Mouse (Mus musculus) intestine, postnatal 0 days (tissue): ENCODE results near the gene Slc43a1. TPM values are rescaled to one million over a fixed set of nuclear protein-coding genes. Genes with fewer than 3 reads are reported as not detected.

ENCODE experiments used
- ATAC-seq: fragments of 200-750 bp; cut with Nextera tagmentation; 2 replicates; pipeline ENCODE4 v1.8.0; 2017; ENCODE audit warnings: mild to moderate bottlenecking, moderate TSS enrichment, moderate library complexity
- H3K27ac ChIP-seq: fragments of 300-500 bp; sonication (generic); 2 replicates; pipeline ENCODE4 v1.5.1; 2014; ENCODE audit warnings: mild to moderate bottlenecking, low read depth, low read length, moderate library complexity
- H3K27me3 ChIP-seq: fragments of 300-500 bp; sonication (generic); replicated peaks from 2 replicates; pipeline ENCODE4 v1.6.1; 2014; ENCODE audit warnings: low read length, mixed read lengths; ENCODE audit not compliant: control insufficient read depth, insufficient read depth
- H3K36me3 ChIP-seq: fragments of 300-500 bp; sonication (generic); 2 replicates; pipeline ENCODE4 v1.6.1; 2014; ENCODE audit warnings: mild to moderate bottlenecking, moderate library complexity; ENCODE audit not compliant: control insufficient read depth, insufficient read depth
- H3K4me1 ChIP-seq: fragments of 300-500 bp; sonication (generic); replicated peaks from 2 replicates; pipeline ENCODE4 v1.6.1; 2014; ENCODE audit warnings: antibody characterized with exemption, low read length, mixed read lengths; ENCODE audit not compliant: control insufficient read depth, insufficient read depth
- H3K4me2 ChIP-seq: fragments of 300-500 bp; sonication (generic); replicated peaks from 2 replicates; pipeline ENCODE4 v1.6.1; 2014; ENCODE audit warnings: low read depth, mild to moderate bottlenecking, moderate library complexity
- H3K4me3 ChIP-seq: fragments of 300-500 bp; sonication (generic); 2 replicates; pipeline ENCODE4 v1.5.1; 2014; ENCODE audit warnings: low read depth, low read length
- H3K9ac ChIP-seq: fragments of 300-500 bp; sonication (generic); 2 replicates; pipeline ENCODE4 v1.6.1; 2014; ENCODE audit warnings: mild to moderate bottlenecking, low read depth, low read length
- H3K9me3 ChIP-seq: fragments of 300-500 bp; sonication (generic); 2 replicates; pipeline ENCODE4 v1.6.1; 2016; ENCODE audit warnings: mixed run types; ENCODE audit not compliant: control insufficient read depth
- CTCF ChIP-seq: sonication (generic); IDR thresholded peaks from 2 replicates; pipeline ENCODE4 v1.5.1; 2016; ENCODE audit warnings: low read depth, mild to moderate bottlenecking, control low read depth, antibody characterized with exemption, moderate library complexity
- WGBS: fragments of 180-500 bp; shearing (Covaris S2); extraction: QIAGEN DNeasy Blood & Tissue Kit; methylation state at CpG from one replicate; pipeline ENCODE4 v1.1.7; 2014; 5-methylcytosine and 5-hydroxymethylcytosine counted together
- polyA plus RNA-seq: library from polyadenylated mRNA; unstranded; fragments of >200 nt; fragmentation: Nextera tagmentation; extraction: Ambion mirVana; gene quantifications from 2 replicates; pipeline ENCODE4 v1.2.1, GENCODE M21; 2015

Slc43a1 gene
- polyA plus RNA-seq, 1 experiment from 2014 or later, result 4.1 TPM

DNA sequence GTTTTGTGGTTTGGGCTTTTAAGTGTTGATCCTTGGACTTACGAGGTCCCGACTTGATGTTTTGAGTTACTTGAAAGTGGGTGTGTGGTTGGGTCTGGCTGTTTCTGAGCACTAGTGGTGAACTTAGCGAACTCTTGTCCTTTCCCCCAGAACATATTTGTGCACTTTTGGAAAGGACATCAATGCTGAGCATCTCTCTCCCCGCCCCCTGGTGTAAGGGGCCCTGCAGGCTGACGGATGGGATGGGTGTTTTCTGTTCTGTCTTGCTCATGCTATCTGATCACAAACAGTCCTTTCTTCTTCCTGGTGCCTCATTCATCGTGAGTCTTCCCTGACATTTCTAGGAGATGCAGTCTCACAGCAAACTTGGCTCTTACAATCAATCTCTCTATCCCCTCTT lies 5.0 kb downstream of the Slc43a1 start:
- H3K36me3 ChIP-seq, result no peaks in the 10 kb centered on the region
- no peaks in the 10 kb centered on the region for H3K27me3 ChIP-seq
- no peak overlapping the region for H3K4me3 ChIP-seq
- 73% methylated on average over 6 of the region's 6 CpGs for WGBS
- no peak overlapping the region for H3K9ac ChIP-seq
- no peak overlapping the region for H3K4me2 ChIP-seq
- no peak for TF ChIP-seq CTCF
- H3K4me1 ChIP-seq, result no peaks in the 10 kb centered on the region
- no peaks in the 10 kb centered on the region for H3K9me3 ChIP-seq
- ATAC-seq, result no peak
- no peak overlapping the region for H3K27ac ChIP-seq

- 80% methylated on average over 1 of the region's 1 CpGs for WGBS
- no peak overlapping the region for H3K27ac ChIP-seq
- 0 out of 2 replicates have a peak, but pooled peaks cover 5% of the 10 kb centered on the region for H3K36me3 ChIP-seq
- H3K4me1 ChIP-seq, result no peaks in the 10 kb centered on the region
- no peak for ATAC-seq
- H3K4me2 ChIP-seq, result no peak overlapping the region
- no peak overlapping the region for H3K9ac ChIP-seq
- no peak for TF ChIP-seq CTCF
- no peaks in the 10 kb centered on the region for H3K9me3 ChIP-seq
- H3K4me3 ChIP-seq, result no peak overlapping the region
- H3K27me3 ChIP-seq, result no peaks in the 10 kb centered on the region
These were observed 6.6 kb downstream of the Slc43a1 start for GRCm38 (mm10) chr2:84845226-84845625.

GRCm38 (mm10) chr2:84850407-84851129 lies 11.9 kb downstream of the Slc43a1 start:
- H3K4me1 ChIP-seq, result peaks cover 3% of the 10 kb centered on the region; the same call in 1 of the 2 replicates
- peak overlapping the region; percentile 61 for H3K4me2 ChIP-seq
- ATAC-seq, result peak; percentile 52
- H3K9me3 ChIP-seq, result no peaks in the 10 kb centered on the region
- TF ChIP-seq CTCF, result no peak
- H3K27me3 ChIP-seq, result no peaks in the 10 kb centered on the region
- H3K9ac ChIP-seq, result no peak overlapping the region
- H3K27ac ChIP-seq, result peak overlapping the region; percentile 36; the same call in 1 of the 2 replicates
- WGBS, result 45% methylated on average over 7 of the region's 7 CpGs
- 0 out of 2 replicates have a peak overlapping the region, but pooled peaks have one; percentile 21 for H3K4me3 ChIP-seq
- H3K36me3 ChIP-seq, result peaks cover 8% of the 10 kb centered on the region; the same call in 1 of the 2 replicates

GRCm38 (mm10) chr2:84851130-84852040 lies 12.7 kb downstream of the Slc43a1 start:
- TF ChIP-seq CTCF, result no peak
- 0 out of 2 replicates have a peak overlapping the region, but pooled peaks have one; percentile 15 for H3K27ac ChIP-seq
- no peaks in the 10 kb centered on the region for H3K27me3 ChIP-seq
- H3K4me3 ChIP-seq, result peak overlapping the region; percentile 21; the same call in 1 of the 2 replicates
- WGBS, result 35% methylated on average over 23 of the region's 23 CpGs
- peaks cover 8% of the 10 kb centered on the region; the same call in 1 of the 2 replicates for H3K36me3 ChIP-seq
- no peak overlapping the region for H3K9ac ChIP-seq
- peaks cover 3% of the 10 kb centered on the region; the same call in 1 of the 2 replicates for H3K4me1 ChIP-seq
- peak; percentile 74 for ATAC-seq
- no peaks in the 10 kb centered on the region for H3K9me3 ChIP-seq
- peak overlapping the region; percentile 61 for H3K4me2 ChIP-seq

DNA sequence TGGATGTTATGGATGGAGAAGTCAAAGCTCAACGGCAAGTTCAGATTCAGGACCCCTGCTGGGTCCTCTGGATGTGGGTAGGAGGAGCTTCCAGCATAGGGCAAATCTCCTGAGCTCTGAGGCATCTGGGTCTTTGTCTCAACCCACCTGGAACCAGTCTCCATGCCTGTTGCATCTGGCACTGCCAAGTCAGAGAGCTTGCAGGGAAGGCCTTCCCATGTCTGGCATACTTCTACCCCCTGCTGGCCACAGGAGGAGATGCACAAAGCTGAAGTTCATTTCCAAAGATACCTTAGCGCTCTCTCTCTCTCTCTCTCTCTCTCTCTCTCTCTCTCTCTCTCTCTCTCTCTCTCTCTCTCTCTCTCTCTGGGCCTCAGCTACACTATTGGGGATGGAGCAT lies 17.1 kb downstream of the Slc43a1 start:
- Histone ChIP-seq H3K4me1 (peaks cover 3% of the 10 kb centered on the region; the same call in 1 of the 2 replicates), H3K9me3 (no peaks in the 10 kb centered on the region), H3K4me3 (no peak overlapping the region), H3K36me3 (peaks cover 12% of the 10 kb centered on the region), H3K27ac (no peak overlapping the region), H3K4me2 (no peak overlapping the region), H3K9ac (no peak overlapping the region), H3K27me3 (no peaks in the 10 kb centered on the region)
- TF ChIP-seq CTCF, result peak; percentile 90
- peak; percentile 42; the same call in 1 of the 2 replicates for ATAC-seq
- WGBS, result 60% methylated on average over 2 of the region's 2 CpGs

GRCm38 (mm10) chr2:84858551-84858950 lies 19.9 kb downstream of the Slc43a1 start:
- no peak for TF ChIP-seq CTCF
- no peaks in the 10 kb centered on the region for H3K9me3 ChIP-seq
- no peak overlapping the region for H3K9ac ChIP-seq
- no peak overlapping the region for H3K4me3 ChIP-seq
- ATAC-seq, result no peak
- no peaks in the 10 kb centered on the region for H3K4me1 ChIP-seq
- H3K27ac ChIP-seq, result no peak overlapping the region
- peaks cover 19% of the 10 kb centered on the region for H3K36me3 ChIP-seq
- H3K27me3 ChIP-seq, result no peaks in the 10 kb centered on the region
- 100% methylated on average over 1 of the region's 1 CpGs for WGBS
- H3K4me2 ChIP-seq, result no peak overlapping the region
